Mouse (Mus musculus): ENCODE measurements around the gene Prss46. TPM values are rescaled to one million over a fixed set of nuclear protein-coding genes. Genes with fewer than 3 reads are reported as not detected.
A peak's percentile ranks its signal among the peaks of the same experiment; 100 is the strongest.

Prss46 gene
- polyA plus RNA-seq, 1 experiment from 2014 or later: not detected

- Histone ChIP-seq H3K27me3 (ENCODE audit: insufficient read depth, poor library complexity, severe bottlenecking) (peaks cover 17% of the 10 kb centered on the region; the same call in 1 of the 2 replicates), H3K27ac (no peak within 1 kb of the TSS), H3K9me3 (no peaks in the 10 kb centered on the region), H3K4me3 (peak within 1 kb of the TSS; percentile 19), H3K4me1 (0 out of 2 replicates have a peak, but pooled peaks cover 5% of the 10 kb centered on the region), H3K36me3 (no peaks in the 10 kb centered on the region)
- 66% methylated on average over 19 of the region's 19 CpGs for WGBS
- DNase-seq (ENCODE audit: low spot score): no peak
Measured at GRCm38 (mm10) chr9:110834411-110834810, 9.9 kb upstream of the Prss46 start, which contains the start of gene Prss45. Gene Prss45, plus strand, starts transcription at chr9:110834588.

- Histone ChIP-seq H3K27me3 (ENCODE audit: insufficient read depth, poor library complexity, severe bottlenecking) (peaks cover 17% of the 10 kb centered on the region; the same call in 1 of the 2 replicates), H3K4me1 (0 out of 2 replicates have a peak, but pooled peaks cover 5% of the 10 kb centered on the region), H3K36me3 (no peaks in the 10 kb centered on the region), H3K4me3 (peak overlapping the region; percentile 19), H3K27ac (no peak overlapping the region), H3K9me3 (no peaks in the 10 kb centered on the region)
- 24% methylated on average over 10 of the region's 10 CpGs for WGBS
- DNase-seq (ENCODE audit: low spot score): no peak
Measured at GRCm38 (mm10) chr9:110834961-110835360, 9.3 kb upstream of the Prss46 start.

GRCm38 (mm10) chr9:110836112-110836511 lies 8.2 kb upstream of the Prss46 start:
- no peak overlapping the region for H3K27ac ChIP-seq
- 64% methylated on average over 2 of the region's 2 CpGs for WGBS
- H3K4me3 ChIP-seq: no peak overlapping the region
- DNase-seq (ENCODE audit: low spot score): no peak
- no peaks in the 10 kb centered on the region for H3K9me3 ChIP-seq
- H3K36me3 ChIP-seq: no peaks in the 10 kb centered on the region
- 0 out of 2 replicates have a peak, but pooled peaks cover 7% of the 10 kb centered on the region for H3K4me1 ChIP-seq
- peaks cover 22% of the 10 kb centered on the region; the same call in 1 of the 2 replicates for H3K27me3 ChIP-seq (ENCODE audit: insufficient read depth, poor library complexity, severe bottlenecking)

- 0 out of 2 replicates have a peak, but pooled peaks cover 9% of the 10 kb centered on the region for H3K27me3 ChIP-seq (ENCODE audit: insufficient read depth, poor library complexity, severe bottlenecking)
- H3K4me3 ChIP-seq: no peak overlapping the region
- WGBS: 76% methylated on average over 6 of the region's 6 CpGs
Measured at GRCm38 (mm10) chr9:110840905-110841304, 3.4 kb upstream of the Prss46 start.

GRCm38 (mm10) chr9:110841438-110841837 lies 2.9 kb upstream of the Prss46 start:
- H3K27ac ChIP-seq: no peak overlapping the region
- no peak for DNase-seq (ENCODE audit: low spot score)
- 0 out of 2 replicates have a peak, but pooled peaks cover 7% of the 10 kb centered on the region for H3K27me3 ChIP-seq (ENCODE audit: insufficient read depth, poor library complexity, severe bottlenecking)
- no peaks in the 10 kb centered on the region for H3K9me3 ChIP-seq
- H3K4me1 ChIP-seq: 0 out of 2 replicates have a peak, but pooled peaks cover 3% of the 10 kb centered on the region
- H3K4me3 ChIP-seq: no peak overlapping the region
- WGBS: 84% methylated on average over 2 of the region's 2 CpGs
- H3K36me3 ChIP-seq: no peaks in the 10 kb centered on the region

More at GRCm38 (mm10) chr9:110840905-110841304, 3.4 kb upstream of the Prss46 start:
- no peak for DNase-seq (ENCODE audit: low spot score)
- 0 out of 2 replicates have a peak, but pooled peaks cover 3% of the 10 kb centered on the region for H3K4me1 ChIP-seq
- H3K27ac ChIP-seq: no peak overlapping the region
- no peaks in the 10 kb centered on the region for H3K36me3 ChIP-seq
- H3K9me3 ChIP-seq: no peaks in the 10 kb centered on the region

GRCm38 (mm10) chr9:110849162-110849561 lies 4.9 kb downstream of the Prss46 start:
- H3K4me3 ChIP-seq: no peak overlapping the region
- DNase-seq (ENCODE audit: low spot score): no peak
- no peaks in the 10 kb centered on the region for H3K27me3 ChIP-seq (ENCODE audit: insufficient read depth, poor library complexity, severe bottlenecking)
- no peaks in the 10 kb centered on the region for H3K4me1 ChIP-seq
- WGBS: 78% methylated on average over 7 of the region's 7 CpGs
- no peaks in the 10 kb centered on the region for H3K9me3 ChIP-seq
- H3K36me3 ChIP-seq: no peaks in the 10 kb centered on the region
- H3K27ac ChIP-seq: no peak overlapping the region

DNA sequence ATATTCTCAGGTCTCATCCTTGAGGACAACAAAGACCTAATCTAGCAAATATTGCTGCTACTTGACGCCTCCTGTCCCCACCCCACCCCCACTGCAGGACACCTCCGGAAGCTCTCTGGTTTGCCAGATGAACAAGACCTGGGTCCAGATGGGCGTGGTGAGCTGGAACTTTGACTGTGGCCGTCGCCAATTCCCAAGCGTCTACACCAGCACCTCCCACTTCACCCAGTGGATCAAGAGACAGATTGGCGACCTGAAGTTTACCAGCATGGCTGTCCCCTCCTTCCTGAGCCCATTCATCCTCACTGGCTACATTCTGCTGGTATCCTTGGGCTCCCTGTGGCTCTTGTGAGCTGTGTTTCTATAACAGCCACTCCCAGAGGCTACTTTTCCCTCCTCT lies 11.6 kb downstream of the Prss46 start:
- Histone ChIP-seq H3K27me3 (ENCODE audit: insufficient read depth, poor library complexity, severe bottlenecking) (peaks cover 45% of the 10 kb centered on the region), H3K36me3 (no peaks in the 10 kb centered on the region), H3K27ac (no peak overlapping the region), H3K4me1 (peaks cover 14% of the 10 kb centered on the region), H3K4me3 (no peak overlapping the region), H3K9me3 (no peaks in the 10 kb centered on the region)
- WGBS: 58% methylated on average over 7 of the region's 7 CpGs
- DNase-seq (ENCODE audit: low spot score): no peak

DNA sequence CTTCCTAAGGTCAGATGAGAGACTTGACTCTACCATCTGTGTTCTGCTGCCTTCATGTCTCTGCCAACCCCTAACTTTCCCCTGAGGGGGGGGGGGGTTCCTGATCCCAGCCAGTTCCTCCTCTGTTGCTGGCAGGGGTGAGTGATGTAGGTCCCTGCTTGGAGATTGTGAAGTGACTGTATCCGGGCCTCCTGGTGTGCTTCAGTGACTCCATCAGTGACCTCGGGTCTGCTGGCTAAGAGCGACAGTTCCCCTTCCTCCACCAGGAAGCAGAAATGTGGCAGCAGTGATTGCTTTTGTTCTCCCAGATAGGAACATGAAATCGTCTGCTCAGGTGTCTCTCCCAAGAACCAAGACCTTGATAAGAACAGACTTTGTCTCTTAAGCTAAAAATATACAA lies 12.6 kb downstream of the Prss46 start:
- Histone ChIP-seq H3K9me3 (no peaks in the 10 kb centered on the region), H3K27me3 (ENCODE audit: insufficient read depth, poor library complexity, severe bottlenecking) (peaks cover 49% of the 10 kb centered on the region), H3K27ac (no peak overlapping the region), H3K36me3 (no peaks in the 10 kb centered on the region), H3K4me1 (peaks cover 14% of the 10 kb centered on the region), H3K4me3 (no peak overlapping the region)
- WGBS: 30% methylated on average over 4 of the region's 4 CpGs
- DNase-seq (ENCODE audit: low spot score): no peak

DNA sequence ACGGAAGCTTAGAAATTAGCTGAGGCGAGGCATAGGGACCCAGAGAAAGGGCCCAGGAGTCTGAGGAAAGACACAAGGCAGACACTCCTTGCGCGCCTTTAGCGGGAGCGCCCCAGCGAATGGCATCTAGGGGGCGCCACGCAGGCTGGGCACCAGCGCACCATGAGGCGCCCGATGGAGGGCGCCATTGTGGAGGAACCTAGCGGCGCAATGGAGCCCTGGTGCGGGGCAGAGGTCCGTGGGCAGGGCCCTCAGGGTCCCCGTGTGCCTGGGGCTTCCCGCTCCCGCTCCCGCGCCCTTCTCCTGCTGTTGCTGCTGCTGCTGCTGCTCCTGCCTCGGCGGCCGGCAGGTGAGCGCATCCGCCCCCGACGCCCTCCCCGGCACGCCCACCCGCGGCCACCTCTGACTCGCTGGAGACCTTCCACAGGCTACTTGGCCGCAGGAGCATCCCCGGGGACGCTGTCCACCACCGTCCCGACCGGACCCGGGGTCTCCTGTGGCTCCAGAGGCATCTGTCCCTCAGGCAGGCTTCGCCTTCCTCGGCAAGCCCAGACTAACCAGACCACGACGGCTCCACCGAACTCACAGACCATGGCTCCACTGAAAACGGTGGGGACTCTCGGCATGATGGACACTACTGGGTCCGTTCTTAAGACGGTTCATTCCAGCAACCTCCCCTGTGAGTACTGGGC lies 13.6 kb downstream of the Prss46 start, which contains the start of gene Prss50:
TSS of gene Prss50 (plus strand) at position 187 of the 692 bp plus-strand sequence.
- peaks cover 14% of the 10 kb centered on the region for H3K4me1 ChIP-seq
- H3K9me3 ChIP-seq: no peaks in the 10 kb centered on the region
- H3K36me3 ChIP-seq: no peaks in the 10 kb centered on the region
- WGBS: 8% methylated on average over 50 of the region's 50 CpGs
- peak within 1 kb of the TSS; percentile 7; the same call in 1 of the 2 replicates for H3K27ac ChIP-seq
- peaks cover 49% of the 10 kb centered on the region for H3K27me3 ChIP-seq (ENCODE audit: insufficient read depth, poor library complexity, severe bottlenecking)
- DNase-seq (ENCODE audit: low spot score): no peak
- peak within 1 kb of the TSS; percentile 58 for H3K4me3 ChIP-seq

- H3K36me3 ChIP-seq: no peaks in the 10 kb centered on the region
- peaks cover 49% of the 10 kb centered on the region for H3K27me3 ChIP-seq (ENCODE audit: insufficient read depth, poor library complexity, severe bottlenecking)
- DNase-seq (ENCODE audit: low spot score): no peak
- no peaks in the 10 kb centered on the region for H3K9me3 ChIP-seq
- peaks cover 14% of the 10 kb centered on the region for H3K4me1 ChIP-seq
- WGBS: 43% methylated on average over 5 of the region's 5 CpGs
- peak overlapping the region; percentile 58; the same call in 1 of the 2 replicates for H3K4me3 ChIP-seq
- H3K27ac ChIP-seq: no peak overlapping the region
Measured at GRCm38 (mm10) chr9:110858523-110858922, 14.2 kb downstream of the Prss46 start.

GRCm38 (mm10) chr9:110858967-110859596 lies 14.8 kb downstream of the Prss46 start:
- no peak overlapping the region for H3K4me3 ChIP-seq
- H3K27me3 ChIP-seq (ENCODE audit: insufficient read depth, poor library complexity, severe bottlenecking): peaks cover 51% of the 10 kb centered on the region
- WGBS: 81% methylated on average over 5 of the region's 5 CpGs
- no peaks in the 10 kb centered on the region for H3K36me3 ChIP-seq
- H3K27ac ChIP-seq: no peak overlapping the region
- DNase-seq (ENCODE audit: low spot score): no peak
- peaks cover 14% of the 10 kb centered on the region for H3K4me1 ChIP-seq
- H3K9me3 ChIP-seq: no peaks in the 10 kb centered on the region

DNA sequence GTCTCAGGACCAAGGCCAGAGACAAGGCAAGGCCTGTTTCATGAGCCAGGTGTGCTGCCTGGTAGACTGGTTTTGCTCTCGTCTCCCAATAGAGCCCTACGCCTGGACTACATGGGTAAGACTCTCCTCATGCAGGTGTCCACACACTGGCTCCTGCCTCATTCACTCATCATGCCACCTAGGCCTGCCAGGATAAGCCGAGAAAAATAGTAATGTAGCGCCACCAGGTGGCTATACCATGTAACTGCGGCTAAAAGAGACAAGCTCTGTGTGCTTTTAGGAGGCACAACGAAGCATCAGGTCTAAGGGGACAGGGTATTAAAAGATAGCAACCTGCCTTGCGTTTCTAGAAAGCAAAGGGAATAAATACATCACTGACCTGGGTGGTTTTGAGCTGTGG lies 26.7 kb downstream of the Prss46 start:
- Histone ChIP-seq H3K9me3 (no peaks in the 10 kb centered on the region), H3K36me3 (no peaks in the 10 kb centered on the region), H3K4me1 (peaks cover 27% of the 10 kb centered on the region), H3K4me3 (no peak overlapping the region), H3K27me3 (ENCODE audit: insufficient read depth, poor library complexity, severe bottlenecking) (peaks cover 64% of the 10 kb centered on the region), H3K27ac (no peak overlapping the region)
- no peak for DNase-seq (ENCODE audit: low spot score)
- WGBS: 16% methylated on average over 7 of the region's 7 CpGs
